Mouse (Mus musculus) limb, embryonic 11.5 days (tissue): ENCODE data around the gene Btbd35f17. TPM values are rescaled to one million over a fixed set of nuclear protein-coding genes. Genes with fewer than 3 reads are reported as not detected.
"Not testable (repeated sequence)": the region's sequence is repeated elsewhere in the genome, so short reads cannot be mapped to it uniquely, and the experiment has no call there.

Source experiments
- ATAC-seq: fragments of 200-750 bp; cut with Nextera tagmentation; 2 replicates; pipeline ENCODE4 v1.8.0; 2017; ENCODE audit warnings: low read depth; ENCODE audit not compliant: insufficient number of reproducible peaks, low FRiP score, low TSS enrichment
- DNase-seq: peaks from one replicate; pipeline ENCODE4 v3.0.0-alpha.2; 2015; ENCODE audit warnings: low spot score
- H3K27ac ChIP-seq: fragments of 300-500 bp; sonication (generic); replicated peaks from 2 replicates; pipeline ENCODE4 v1.5.1; 2014; ENCODE audit warnings: low read depth, mild to moderate bottlenecking, low read length
- H3K27me3 ChIP-seq: fragments of 300-500 bp; sonication (generic); 2 replicates; pipeline ENCODE4 v1.6.1; 2014; ENCODE audit warnings: mild to moderate bottlenecking, low read length, mixed read lengths; ENCODE audit not compliant: control insufficient read depth, insufficient read depth
- H3K36me3 ChIP-seq: fragments of 300-500 bp; sonication (generic); 2 replicates; pipeline ENCODE4 v1.6.1; 2014; ENCODE audit warnings: mild to moderate bottlenecking, low read length, moderate library complexity, mixed read lengths; ENCODE audit not compliant: control insufficient read depth, insufficient read depth
- H3K4me1 ChIP-seq: fragments of 300-500 bp; sonication (generic); 2 replicates; pipeline ENCODE4 v1.6.1; 2014; ENCODE audit warnings: low read length, mixed read lengths; ENCODE audit not compliant: control insufficient read depth, insufficient read depth
- H3K4me2 ChIP-seq: fragments of 300-500 bp; sonication (generic); 2 replicates; pipeline ENCODE4 v1.6.1; 2014; ENCODE audit warnings: low read depth, mild to moderate bottlenecking, moderate library complexity; ENCODE audit not compliant: severe bottlenecking
- H3K4me3 ChIP-seq: fragments of 300-500 bp; sonication (generic); 2 replicates; pipeline ENCODE4 v1.5.1; 2014; ENCODE audit warnings: low read depth, low read length
- H3K9ac ChIP-seq: fragments of 300-500 bp; sonication (generic); 2 replicates; pipeline ENCODE4 v1.6.1; 2014; ENCODE audit warnings: mild to moderate bottlenecking, low read length
- H3K9me3 ChIP-seq: fragments of 300-500 bp; sonication (generic); 2 replicates; pipeline ENCODE4 v1.6.1; 2016; ENCODE audit warnings: low read length; ENCODE audit not compliant: control insufficient read depth
- WGBS: fragments of 180-500 bp; shearing (Covaris S2); extraction: QIAGEN DNeasy Blood & Tissue Kit; methylation state at CpG from one replicate; pipeline ENCODE4 v1.1.7; 2014; 5-methylcytosine and 5-hydroxymethylcytosine counted together
- polyA plus RNA-seq: library from polyadenylated mRNA; unstranded; fragments of >200 nt; fragmentation: Nextera tagmentation; extraction: Ambion mirVana; gene quantifications from 2 replicates; pipeline ENCODE4 v1.2.1, GENCODE M21; 2014

The Btbd35f17 gene
- not detected in 2 replicates for polyA plus RNA-seq

GRCm38 (mm10) chrX:4370336-4370735, at the start of gene Btbd35f17:
Btbd35f17 (plus strand) TSS chrX:4370636.
- H3K4me1 ChIP-seq, H3K4me3 ChIP-seq, H3K36me3 ChIP-seq, H3K9ac ChIP-seq, H3K27ac ChIP-seq, H3K27me3 ChIP-seq, ATAC-seq, H3K4me2 ChIP-seq, H3K9me3 ChIP-seq, DNase-seq: not testable (repeated sequence)
- WGBS: 91% methylated on average over 1 of the region's 4 CpGs

Other genes with a start within 250 kb of the Btbd35f17 start
- gene Btbd35f28, start 174.1 kb upstream of the Btbd35f17 start, polyA plus RNA-seq: not detected in 2 replicates
- not detected in 2 replicates for gene Btbd35f20, start 79.4 kb upstream of the Btbd35f17 start, polyA plus RNA-seq